Mouse (Mus musculus) adrenal gland, postnatal 4 days (tissue): ENCODE results near the gene Eef2kmt. TPM values are rescaled to one million over a fixed set of nuclear protein-coding genes. Genes with fewer than 3 reads are reported as not detected.
"Not testable (repeated sequence)": the region's sequence is repeated elsewhere in the genome, so short reads cannot be mapped to it uniquely, and the experiment has no call there.

Experiments used
- DNase-seq, 2 experiments: peaks; one replicate each; pipeline ENCODE4 v3.0.0; 2021 to 2022; ENCODE audit warnings: low spot score in 2 of 2, mixed read lengths in 2 of 2
- microRNA-seq: library from miRNA; unstranded; fragments of <30 nt; microRNA quantifications from one replicate; pipeline ENCODE4 v1.2.0, GENCODE M21; 2021
- total RNA-seq, 2 experiments: library from RNA; stranded (reverse); gene quantifications; 2 replicates each; pipeline ENCODE4 v1.2.3; 2021

Gene Eef2kmt
- total RNA-seq, 2 experiments from 2014 or later, result 30.8 to 41.5 TPM

DNA sequence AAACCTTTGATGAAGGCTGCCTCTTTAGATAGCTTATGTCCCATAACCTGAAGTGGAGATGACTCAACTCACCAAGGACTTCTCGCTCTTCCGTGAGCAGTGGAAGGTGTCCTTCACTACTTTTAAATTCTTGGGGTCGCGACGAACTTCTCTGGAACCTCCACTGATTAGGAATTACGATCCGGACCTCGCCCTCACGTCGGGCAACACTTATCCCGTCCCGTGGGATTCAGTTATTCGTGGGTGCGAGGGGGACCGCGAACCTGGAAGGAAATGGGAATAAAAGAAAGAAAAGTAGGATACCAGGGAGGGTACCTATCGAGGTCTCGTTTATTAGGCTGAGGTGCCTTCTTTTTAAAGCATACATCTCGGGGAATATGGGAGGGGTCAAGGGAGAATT is 28.3 kb downstream of the Eef2kmt start:
- not testable (repeated sequence) for DNase-seq

DNA sequence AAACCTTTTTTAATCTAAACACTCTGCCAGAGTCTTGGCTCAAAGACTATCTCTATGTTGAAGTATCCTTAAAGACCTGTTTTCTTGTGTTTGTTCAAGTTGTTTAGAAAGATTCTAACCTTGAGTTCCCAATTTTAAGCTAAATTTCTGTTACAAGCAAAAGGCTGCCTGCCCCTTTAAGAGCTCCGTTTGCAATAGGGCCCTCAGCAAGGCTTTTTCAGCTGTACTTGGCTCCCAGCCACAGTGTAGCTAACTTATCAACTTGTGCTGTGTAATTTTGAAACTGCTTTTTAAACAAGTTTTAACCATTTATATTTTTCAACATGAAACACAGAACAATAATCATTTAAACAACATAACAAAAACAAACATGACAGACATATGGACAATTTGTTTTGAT is 29.2 kb downstream of the Eef2kmt start:
- not testable (repeated sequence) for DNase-seq

DNA sequence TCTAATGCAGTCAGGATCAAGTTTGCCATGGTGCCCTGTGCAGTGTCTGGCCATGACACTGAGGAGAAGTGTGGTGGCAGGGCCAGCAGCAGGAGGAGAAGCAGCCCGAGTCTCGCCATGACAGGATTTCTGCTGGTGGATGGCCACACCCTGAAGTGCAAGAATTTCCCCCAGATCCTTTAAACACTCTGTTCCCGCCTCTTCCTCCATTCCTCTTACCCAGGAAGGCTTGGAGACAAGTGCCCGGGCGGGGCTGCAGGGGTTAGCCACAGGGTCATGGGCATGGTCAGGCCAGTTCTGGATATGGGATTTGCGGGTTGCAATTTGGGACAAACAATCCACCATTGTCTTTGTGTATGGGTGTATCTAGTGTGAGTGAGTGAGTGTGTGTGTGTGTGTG is 33.6 kb downstream of the Eef2kmt start, which contains the start of gene AU021092:
Gene AU021092, minus strand, starts transcription at position 160 of the 400 bp plus-strand sequence.
- DNase-seq, result no peak

DNA sequence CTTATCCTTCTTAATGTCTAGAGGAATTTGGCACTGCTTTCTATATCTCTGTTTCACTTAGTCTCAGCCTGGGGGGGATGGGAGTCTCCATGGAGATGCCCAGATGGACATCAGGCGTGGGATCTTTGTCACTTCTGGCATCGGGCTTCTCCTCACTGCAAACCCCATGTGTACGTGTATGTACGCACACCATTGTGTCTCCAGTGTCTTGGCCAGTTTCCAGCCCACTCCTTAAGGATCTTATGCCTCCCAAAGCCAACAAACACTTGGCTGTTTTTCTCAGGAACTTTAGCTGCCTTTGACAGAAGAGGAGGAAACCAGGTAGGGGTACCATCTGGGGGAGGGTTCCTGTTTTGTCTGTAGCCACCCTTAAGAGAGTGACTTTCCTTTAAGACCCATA is 34.4 kb downstream of the Eef2kmt start:
- DNase-seq, result no peak

DNA sequence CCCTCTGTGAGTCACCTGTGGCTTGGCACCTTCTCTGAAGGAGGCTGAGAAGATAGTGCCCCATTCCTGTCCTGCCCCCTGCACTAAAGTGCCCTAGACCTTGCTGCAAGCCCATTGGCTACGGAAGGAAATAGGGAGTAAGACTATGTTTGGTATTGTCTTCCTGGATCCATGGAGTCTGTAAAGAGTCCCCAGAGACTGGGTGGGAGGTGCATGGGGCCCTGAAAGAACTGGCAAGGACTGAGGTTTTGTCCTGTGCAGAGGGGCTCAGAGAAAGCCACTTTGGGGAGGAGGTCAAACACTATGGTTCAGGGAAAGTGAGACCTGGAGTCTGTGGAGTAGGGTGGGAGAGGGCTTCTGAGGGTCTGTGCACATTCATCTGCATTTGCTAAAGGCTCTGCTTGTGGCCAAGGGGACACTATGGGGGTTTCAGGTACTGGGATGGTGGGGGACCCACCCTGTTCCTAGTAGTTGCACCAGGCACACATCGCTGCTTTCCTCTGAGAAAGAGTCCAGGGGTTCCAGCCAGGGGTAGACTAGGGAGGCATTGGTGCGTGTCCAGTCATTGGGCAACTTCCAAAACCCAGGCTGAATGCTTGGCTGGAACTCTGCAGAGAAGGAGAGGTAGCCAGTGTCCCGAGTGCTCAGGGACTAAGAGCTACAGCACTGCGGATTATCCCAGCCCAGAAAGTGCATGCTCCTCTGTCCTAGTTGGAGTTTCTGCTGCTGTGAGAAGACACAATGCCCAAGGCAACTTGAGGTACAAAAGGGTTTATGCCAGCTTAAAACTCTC is 38.2 kb downstream of the Eef2kmt start:
- no peak for DNase-seq

DNA sequence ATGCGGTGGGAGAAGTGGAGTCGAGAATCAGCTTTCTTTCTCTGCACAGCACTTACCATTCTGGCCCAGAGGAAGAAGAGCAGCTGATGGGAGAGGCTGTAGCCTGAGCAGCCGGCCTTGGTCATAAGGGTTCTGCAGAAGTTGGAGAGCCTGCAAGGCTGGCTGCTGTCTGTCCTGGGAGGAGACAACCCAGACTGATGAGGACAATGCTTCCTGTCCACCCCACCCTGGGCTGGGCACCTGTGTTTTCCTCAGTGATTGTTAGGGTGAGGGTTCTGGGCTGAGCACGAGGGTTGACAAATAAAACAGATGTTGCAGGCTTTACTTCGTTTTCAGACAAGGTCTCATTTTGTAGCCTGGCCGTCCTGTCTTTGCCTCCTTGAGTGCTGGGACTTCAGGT is 39.1 kb downstream of the Eef2kmt start:
- no peak for DNase-seq

DNA sequence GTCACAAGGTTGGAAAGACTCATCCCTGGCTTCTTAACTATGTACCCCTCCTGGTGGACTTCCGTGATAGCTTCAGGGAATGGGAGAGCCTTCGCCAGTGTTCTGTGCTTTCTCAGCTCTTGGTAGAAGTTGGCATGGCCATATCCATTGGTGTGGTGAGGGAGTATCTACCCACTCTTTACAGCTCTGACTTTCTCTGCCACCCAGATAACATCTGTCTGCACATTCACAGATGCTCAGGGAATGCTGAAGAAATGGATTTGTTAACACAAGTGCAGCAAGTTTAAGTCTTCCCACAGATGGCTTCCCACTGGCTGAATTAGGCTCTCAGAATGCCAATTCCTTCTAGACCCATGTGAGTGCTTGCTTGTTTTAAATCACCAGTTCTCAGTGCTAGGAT is 41.7 kb downstream of the Eef2kmt start:
- DNase-seq, result no peak

DNA sequence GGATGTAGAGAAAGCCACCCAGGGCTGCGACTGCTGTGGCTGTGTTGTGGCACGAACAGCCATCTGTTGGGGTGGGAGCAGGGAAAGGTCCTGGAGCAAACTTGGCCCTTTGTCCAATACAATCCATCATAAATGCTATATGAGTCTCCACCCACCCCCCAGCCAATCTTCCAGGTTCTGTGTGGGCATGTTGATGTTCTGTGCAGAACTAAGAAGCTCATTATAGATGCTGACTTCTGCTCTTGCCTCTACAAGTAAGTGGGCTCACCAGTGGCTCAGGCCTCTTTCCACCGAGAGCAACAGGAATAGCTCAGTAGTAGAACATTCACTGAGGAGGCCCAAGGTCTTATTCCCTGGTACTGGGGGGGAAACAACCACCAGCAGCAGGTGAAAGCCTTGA is 43.6 kb downstream of the Eef2kmt start:
- no peak for DNase-seq

DNA sequence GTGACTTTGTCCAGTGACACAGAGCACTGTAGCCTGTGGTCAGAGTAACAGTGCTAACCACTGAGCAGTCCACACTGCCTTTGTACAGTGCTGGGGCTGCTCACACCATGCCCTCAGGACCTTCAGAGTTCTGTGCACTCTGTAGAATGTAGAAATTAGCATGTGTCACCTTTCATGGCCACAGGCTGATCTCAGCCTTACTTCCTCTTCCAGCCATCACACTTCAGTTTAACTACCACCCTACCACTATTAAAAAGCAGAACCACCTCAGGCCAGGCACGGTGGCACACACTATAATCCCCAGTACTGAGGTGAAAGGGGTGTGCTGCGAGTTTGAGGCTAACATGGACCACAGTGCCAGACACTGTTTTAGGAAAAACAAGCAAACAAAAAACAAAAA is 45.4 kb downstream of the Eef2kmt start:
- no peak for DNase-seq

DNA sequence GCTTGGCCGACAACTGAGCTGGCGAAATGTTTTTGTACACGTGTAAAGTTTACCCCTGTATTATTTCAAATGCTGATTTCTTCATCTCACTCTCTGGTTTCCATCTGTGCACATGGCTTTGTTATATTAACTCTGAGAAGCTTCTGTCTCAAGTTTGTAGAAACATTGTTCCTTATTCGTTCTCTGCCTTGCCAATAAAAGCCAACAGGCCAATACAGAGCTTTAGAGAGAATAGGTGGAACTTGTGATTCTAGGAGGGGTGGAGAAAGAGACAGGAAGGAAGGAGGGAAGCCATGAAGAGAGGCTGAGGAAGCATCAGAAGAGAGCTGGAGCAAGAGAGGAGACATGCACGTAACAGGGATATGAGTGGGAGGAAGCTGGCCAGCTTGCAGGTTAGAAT is 49.7 kb downstream of the Eef2kmt start:
- DNase-seq, result no peak

DNA sequence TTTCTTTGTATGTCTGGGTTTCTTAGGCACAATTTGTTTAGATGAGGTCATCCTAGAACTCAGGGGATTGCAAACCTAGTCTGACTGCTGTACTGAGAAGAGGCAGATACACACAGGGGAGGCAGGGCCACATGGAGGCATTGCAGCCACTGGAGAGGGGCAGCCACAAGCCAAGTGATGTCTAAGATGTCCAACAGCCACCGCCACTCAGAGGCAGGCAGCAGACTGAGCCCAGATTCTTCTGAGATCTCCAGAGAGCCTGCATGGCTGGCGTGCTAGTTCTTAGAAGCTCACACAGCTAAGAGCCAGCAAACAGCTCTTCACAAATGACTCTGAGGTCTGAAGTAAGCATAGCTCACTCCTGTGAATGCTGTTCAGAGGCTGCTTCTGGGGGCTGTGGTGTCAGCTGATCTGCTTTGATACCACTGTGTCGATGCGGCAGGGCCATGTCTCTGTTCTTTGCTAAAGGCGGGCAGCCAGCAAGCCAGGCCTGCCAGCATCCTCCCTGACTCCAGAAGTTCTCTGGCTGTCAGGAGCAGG is 50.3 kb downstream of the Eef2kmt start:
- DNase-seq, result no peak

DNA sequence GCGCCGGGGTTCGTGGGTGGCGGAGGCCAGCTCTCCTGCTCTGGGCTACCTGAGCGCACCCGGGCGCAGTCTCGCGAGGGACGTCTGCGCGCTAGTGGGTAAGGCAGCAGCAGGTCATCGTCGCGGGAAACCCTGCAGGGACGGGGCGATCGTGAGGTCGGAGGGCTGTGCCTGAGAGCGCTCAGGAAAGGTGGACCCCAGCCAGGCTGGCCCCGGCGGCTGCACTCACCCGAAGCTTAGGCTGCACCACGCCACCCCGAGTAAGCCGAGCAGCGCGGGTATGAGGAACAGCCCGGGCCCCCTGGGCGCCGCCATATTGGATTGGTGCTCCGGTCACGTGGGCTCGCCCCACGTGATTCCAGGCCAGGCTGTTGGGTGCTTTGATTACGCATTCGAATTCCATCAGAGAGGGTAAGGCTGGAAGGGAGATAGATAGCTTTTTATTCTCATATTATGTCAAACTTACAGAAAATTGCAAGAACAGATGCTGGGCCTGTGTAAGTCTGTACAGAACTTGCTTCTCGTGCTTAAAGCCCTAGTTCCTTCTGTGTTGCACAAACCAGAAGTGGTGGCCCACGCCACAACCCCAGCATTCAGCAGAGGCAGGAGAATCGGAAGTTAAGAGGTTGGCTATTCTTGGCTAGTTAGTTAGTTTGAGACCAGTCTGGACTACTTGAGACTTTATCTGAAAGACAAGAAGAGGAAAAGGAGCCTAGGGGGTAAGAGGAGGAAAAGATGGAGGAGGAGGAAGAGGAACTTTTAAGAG is 51.9 kb downstream of the Eef2kmt start, which contains the start of gene Nagpa:
Gene Nagpa, minus strand, starts transcription at position 345 of the 766 bp plus-strand sequence.
- peak; percentile 64 to 66 for DNase-seq

DNA sequence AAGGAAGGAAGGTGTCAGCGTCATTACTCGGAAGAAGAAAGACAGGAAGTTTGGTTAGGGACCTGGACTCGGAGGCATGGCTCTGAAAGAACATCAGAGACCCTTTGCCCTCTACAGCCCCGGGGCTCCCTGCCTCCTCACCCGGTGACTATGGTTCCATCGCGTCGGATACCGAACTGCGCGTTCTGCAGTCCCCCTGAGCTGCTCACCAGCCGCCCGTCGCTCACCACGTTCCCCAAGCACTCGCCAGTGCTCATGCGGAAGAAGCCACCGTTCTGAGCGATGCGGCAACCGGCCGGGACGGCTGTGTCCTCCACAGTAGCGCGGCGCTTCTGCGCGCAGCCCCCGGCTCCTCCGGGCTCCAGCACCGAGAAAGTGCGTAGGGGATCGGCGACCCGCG is 52.6 kb downstream of the Eef2kmt start:
- no peak for DNase-seq

DNA sequence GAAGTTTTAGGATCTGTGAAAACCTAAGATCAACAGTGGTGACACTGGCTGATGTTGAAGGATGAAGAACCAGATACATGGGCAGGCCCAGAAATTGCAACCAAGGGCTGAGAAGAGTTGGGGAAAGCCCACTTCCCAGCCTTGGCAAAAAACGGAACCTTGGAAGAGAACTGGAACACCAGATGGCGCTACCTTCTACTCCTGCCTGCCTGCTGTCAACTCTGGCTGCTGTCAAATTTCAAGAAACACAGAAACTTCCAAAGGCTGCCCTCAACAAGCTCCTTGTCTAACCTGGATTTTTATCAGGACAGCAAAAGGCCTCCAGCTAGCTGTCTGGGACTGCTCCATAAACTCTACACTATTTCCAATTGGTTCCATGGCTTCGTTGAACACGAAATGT is 53.1 kb downstream of the Eef2kmt start:
- DNase-seq, result no peak

DNA sequence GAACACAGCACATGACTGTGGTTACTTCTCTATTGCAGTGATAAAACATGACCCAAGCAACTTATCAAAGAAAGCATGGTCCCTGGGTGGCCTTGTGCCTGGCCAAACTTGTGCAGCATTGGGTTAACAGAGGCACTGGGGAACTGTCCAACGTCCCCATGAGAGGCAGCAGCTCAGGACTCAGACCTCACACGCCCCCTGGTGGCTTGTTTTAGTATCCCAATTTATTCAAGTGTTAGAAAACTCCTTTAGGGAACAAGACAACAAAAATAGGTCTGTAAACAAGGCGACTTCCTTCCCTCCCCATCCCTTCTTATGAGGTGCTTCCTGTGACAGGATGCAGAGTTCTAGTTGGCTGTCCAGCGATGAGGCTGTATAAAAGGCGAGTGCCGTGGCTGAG is 60.7 kb downstream of the Eef2kmt start:
- peak in 1 of 2 experiments; percentile 49 for DNase-seq

Small RNA genes lying within 50 kb of the gene (microRNA-seq; reads per million reads assigned to microRNA genes)
- gene Gm23689 (not detected), gene Gm26095 (not detected), gene Mir6364 (not detected)

Other genes starting within 250 kb of the Eef2kmt start
- gene Smim22, start 248.7 kb downstream of the Eef2kmt start, total RNA-seq, result 1 to 10 TPM in 1 of 2 experiments, not detected in 1; 2.2 TPM
- 10 to 100 TPM; 54.6 to 55.0 TPM for gene Rogdi, start 242.4 kb downstream of the Eef2kmt start, total RNA-seq
- gene Glyr1, start 206.1 kb downstream of the Eef2kmt start, total RNA-seq, result 100 to 1,000 TPM; 110 to 111 TPM
- 10 to 100 TPM; 41.2 to 43.4 TPM for gene Ubn1, start 205.9 kb downstream of the Eef2kmt start, total RNA-seq
- 1 to 10 TPM; 1.9 to 2.9 TPM for gene Ppl, start 123.6 kb downstream of the Eef2kmt start, total RNA-seq
- gene Sec14l5, start 108.9 kb downstream of the Eef2kmt start, total RNA-seq, result under 1 TPM; 0.34 to 0.40 TPM
- gene Nagpa, start 52.0 kb downstream of the Eef2kmt start, total RNA-seq, result 10 to 100 TPM; 23.0 to 25.2 TPM
- gene AU021092, start 33.7 kb downstream of the Eef2kmt start, total RNA-seq, result 10 to 100 TPM; 17.6 to 23.8 TPM
- 10 to 100 TPM; 36.0 to 38.8 TPM for gene Alg1, start 22.4 kb downstream of the Eef2kmt start, total RNA-seq